Mouse (Mus musculus): ENCODE measurements around the gene Folr1.
A peak's percentile ranks its signal among the peaks of the same experiment; 100 is the strongest.

Folr1 gene

DNA sequence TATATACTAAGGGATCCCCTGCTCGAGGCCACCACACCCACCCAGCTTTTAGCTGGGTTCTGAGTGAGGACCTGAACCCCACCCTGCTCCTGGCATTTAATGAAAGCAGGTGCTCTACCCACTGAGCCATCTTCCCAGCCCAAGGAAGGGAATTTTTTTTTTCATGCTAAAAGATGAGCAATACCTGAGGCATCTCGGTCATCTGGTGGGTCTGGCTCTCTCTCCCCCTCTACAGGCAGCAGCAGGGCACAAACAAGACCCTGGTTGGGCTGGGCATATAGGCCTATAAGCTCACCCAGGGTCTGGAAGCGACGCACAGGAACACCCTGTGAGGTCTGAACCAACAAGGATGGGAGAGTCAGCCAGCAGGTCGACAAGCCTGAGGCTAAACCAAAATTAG lies 37.2 kb downstream of the Folr1 start:
- no peak for DNase-seq (ENCODE audit: low spot score in 2 of 2)

DNA sequence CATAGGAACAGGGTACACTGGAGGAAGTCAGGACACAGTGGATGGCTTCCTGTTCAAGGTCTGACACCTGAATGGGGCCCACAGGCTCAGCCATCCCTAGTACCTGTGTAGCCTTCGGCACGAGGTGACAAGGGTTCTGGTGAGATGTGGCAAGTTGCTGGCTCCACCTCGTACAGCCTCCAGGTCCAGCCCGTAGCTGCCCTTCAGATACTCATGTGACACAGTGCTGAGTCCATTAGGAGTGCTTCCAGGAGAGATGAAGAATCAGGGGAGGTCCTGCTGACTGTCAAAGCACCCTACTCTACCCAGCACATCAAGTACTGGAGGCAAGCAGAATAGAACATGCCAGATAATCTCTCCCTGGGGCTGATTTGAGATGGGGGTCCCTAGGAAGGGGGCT lies 38.2 kb downstream of the Folr1 start:
- DNase-seq (ENCODE audit: low spot score in 2 of 2): no peak

DNA sequence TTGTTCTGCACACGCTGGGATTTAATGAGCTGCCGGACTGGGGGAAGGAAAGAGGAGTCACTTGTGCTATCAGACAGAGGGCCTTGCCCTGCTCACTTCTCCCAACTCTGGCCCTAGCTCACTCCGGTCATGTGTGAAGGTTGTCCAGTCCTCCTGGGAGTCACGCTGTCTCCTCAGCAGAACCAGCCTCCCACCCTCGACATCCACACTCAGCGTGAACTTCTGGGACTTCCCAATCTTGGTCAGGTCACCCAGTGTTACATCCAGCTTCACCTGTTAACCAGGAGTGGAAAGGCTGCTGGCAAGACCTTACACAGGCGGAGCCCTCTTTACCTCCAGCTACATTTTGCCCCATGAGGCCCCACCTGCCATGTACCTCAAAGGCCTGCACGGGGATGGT lies 39.2 kb downstream of the Folr1 start:
- no peak for DNase-seq (ENCODE audit: low spot score in 2 of 2)

DNA sequence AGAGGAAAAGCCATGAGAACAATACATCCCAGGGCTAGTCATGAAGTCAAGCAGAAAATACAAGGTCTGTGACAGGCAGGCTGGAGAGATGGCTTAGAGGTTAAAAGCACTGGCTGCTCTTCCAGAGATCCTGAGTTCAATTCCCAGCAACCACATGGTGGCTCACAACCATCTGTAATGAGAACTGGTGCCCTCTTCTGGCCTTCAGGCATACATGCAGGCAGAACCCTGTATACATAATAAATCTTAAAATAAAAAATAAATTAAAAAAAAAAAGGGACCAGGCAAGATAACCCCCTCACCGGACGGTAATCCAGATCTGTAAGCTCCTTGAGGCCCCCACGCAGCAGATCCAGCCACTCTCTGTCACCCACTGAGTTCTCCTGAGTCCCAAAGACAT lies 40.2 kb downstream of the Folr1 start:
- DNase-seq (ENCODE audit: low spot score in 2 of 2): no peak

- DNase-seq (ENCODE audit: low spot score in 2 of 2): no peak
These were observed 46.6 kb downstream of the Folr1 start for GRCm38 (mm10) chr7:101823758-101824630.

GRCm38 (mm10) chr7:101822836-101823757 lies 47.5 kb downstream of the Folr1 start:
- no peak for DNase-seq (ENCODE audit: low spot score in 2 of 2)

- peak in 1 of 2 experiments; percentile 13 for DNase-seq (ENCODE audit: low spot score in 2 of 2)
These were observed 48.8 kb downstream of the Folr1 start for GRCm38 (mm10) chr7:101821571-101822501.

GRCm38 (mm10) chr7:101820295-101821030 lies 50.1 kb downstream of the Folr1 start:
- DNase-seq (ENCODE audit: low spot score in 2 of 2): no peak

GRCm38 (mm10) chr7:101817861-101818401 lies 52.7 kb downstream of the Folr1 start, which contains the start of gene Phox2a:
Gene Phox2a (plus strand): TSS chr7:101818313.
- DNase-seq (ENCODE audit: low spot score in 2 of 2): no peak

Measured in frontal cortex, postnatal 36 days (tissue).